Mouse (Mus musculus): ENCODE results near the gene Ccr9.

GRCm38 (mm10) chr9:123826631-123827030, 148.4 kb downstream of the Ccr9 start:
- TF ChIP-seq EP300 (IDR thresholded peaks at IDR 0.05; ENCODE audit: low read depth), result no peak
- no peak for TF ChIP-seq CTCF (IDR thresholded peaks at IDR 0.05; ENCODE audit: low read depth)

All from liver, postnatal 0 days (tissue).